Mouse (Mus musculus): Measurements from ENCODE around the gene Ssbp2. TPM values are rescaled to one million over a fixed set of nuclear protein-coding genes. Genes with fewer than 3 reads are reported as not detected.

Gene Ssbp2
- polyA plus RNA-seq, 2 experiments: 118 to 174 TPM

DNA sequence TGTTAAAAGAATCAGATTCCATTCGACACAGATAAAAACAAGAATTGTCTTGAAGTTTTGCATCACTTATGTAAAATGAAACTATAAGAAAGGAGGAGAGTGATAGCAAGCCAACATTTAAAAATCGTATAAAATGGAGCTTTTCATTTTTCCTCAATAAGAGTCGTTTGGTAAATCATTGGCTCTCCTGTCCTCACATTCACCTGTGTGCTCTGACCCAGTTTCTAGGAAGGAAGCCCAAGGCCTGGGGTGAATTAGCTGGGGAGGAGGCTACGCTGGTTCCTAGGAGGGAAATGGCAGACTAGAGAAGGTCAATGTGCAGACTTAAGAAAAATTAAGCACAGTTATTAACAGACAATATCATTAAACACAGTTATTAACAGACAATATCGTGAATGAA, 156.8 kb downstream of the Ssbp2 start:
- no peak overlapping the region for H3K27ac ChIP-seq (replicated peaks; ENCODE audit: low read depth, low read length)
- TF ChIP-seq POLR2A (IDR thresholded peaks at IDR 0.05; ENCODE audit: borderline replicate concordance, extremely low read depth, insufficient read depth, insufficient read length): no peak
- H3K4me3 ChIP-seq (replicated peaks; ENCODE audit: low read length): no peak overlapping the region
- H3K9ac ChIP-seq (ENCODE audit: low read depth, low read length, severe bottlenecking): no peak overlapping the region
- peaks cover 8% of the 10 kb centered on the region; the same call in 1 of the 2 replicates for H3K36me3 ChIP-seq (ENCODE audit: control insufficient read depth, insufficient read depth, low read length)
- DNase-seq (ENCODE audit: low spot score) (no peak), ATAC-seq (ENCODE audit: low FRiP score, low read depth) (no peak)
- no peaks in the 10 kb centered on the region for H3K4me1 ChIP-seq (ENCODE audit: control insufficient read depth, insufficient read depth, low read length)
- 86% methylated on average over 5 of the region's 5 CpGs for WGBS
- H3K9me3 ChIP-seq (ENCODE audit: control insufficient read depth, low read length): no peaks in the 10 kb centered on the region
- H3K4me2 ChIP-seq (replicated peaks; ENCODE audit: low read depth, low read length, severe bottlenecking): no peak overlapping the region
- no peaks in the 10 kb centered on the region for H3K27me3 ChIP-seq (ENCODE audit: control insufficient read depth, insufficient read depth, low read length)

- no peak for TF ChIP-seq POLR2A (IDR thresholded peaks at IDR 0.05; ENCODE audit: borderline replicate concordance, extremely low read depth, insufficient read depth, insufficient read length)
- peaks cover 10% of the 10 kb centered on the region for H3K36me3 ChIP-seq (ENCODE audit: control insufficient read depth, insufficient read depth, low read length)
- DNase-seq (ENCODE audit: low spot score) (no peak), ATAC-seq (ENCODE audit: low FRiP score, low read depth) (no peak)
- WGBS: 59% methylated on average over 1 of the region's 1 CpGs
- no peak overlapping the region for H3K4me2 ChIP-seq (replicated peaks; ENCODE audit: low read depth, low read length, severe bottlenecking)
- no peaks in the 10 kb centered on the region for H3K9me3 ChIP-seq (ENCODE audit: control insufficient read depth, low read length)
- H3K27me3 ChIP-seq (ENCODE audit: control insufficient read depth, insufficient read depth, low read length): no peaks in the 10 kb centered on the region
- no peak overlapping the region for H3K4me3 ChIP-seq (replicated peaks; ENCODE audit: low read length)
- H3K27ac ChIP-seq (replicated peaks; ENCODE audit: low read depth, low read length): no peak overlapping the region
- no peak overlapping the region for H3K9ac ChIP-seq (ENCODE audit: low read depth, low read length, severe bottlenecking)
- H3K4me1 ChIP-seq (ENCODE audit: control insufficient read depth, insufficient read depth, low read length): no peaks in the 10 kb centered on the region
Measured at GRCm38 (mm10) chr13:91619431-91619830, 159.3 kb downstream of the Ssbp2 start.

DNA sequence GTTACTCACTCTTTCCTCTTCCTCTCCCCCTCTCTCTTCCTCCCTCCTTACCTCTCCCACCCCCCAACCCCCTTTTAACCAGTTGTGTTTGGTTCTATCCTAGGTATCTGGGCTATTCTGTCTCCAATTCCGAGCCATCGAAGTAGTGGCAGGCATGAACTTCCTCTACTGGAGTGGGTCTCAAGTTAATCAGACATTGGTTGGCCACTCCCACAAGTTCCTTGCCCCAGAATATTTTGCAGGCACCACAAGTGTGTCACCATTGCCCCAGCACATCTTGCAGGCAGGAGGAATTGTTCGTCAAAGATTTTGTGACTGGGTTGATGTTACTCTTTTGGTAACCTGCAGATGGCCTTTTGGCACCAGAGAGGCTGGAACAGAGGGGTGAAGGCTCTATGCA, 160.5 kb downstream of the Ssbp2 start:
- Histone ChIP-seq H3K4me3 (replicated peaks; ENCODE audit: low read length) (no peak overlapping the region), H3K4me1 (ENCODE audit: control insufficient read depth, insufficient read depth, low read length) (no peaks in the 10 kb centered on the region), H3K9ac (ENCODE audit: low read depth, low read length, severe bottlenecking) (no peak overlapping the region), H3K27ac (replicated peaks; ENCODE audit: low read depth, low read length) (no peak overlapping the region), H3K9me3 (ENCODE audit: control insufficient read depth, low read length) (no peaks in the 10 kb centered on the region), H3K4me2 (replicated peaks; ENCODE audit: low read depth, low read length, severe bottlenecking) (no peak overlapping the region), H3K36me3 (ENCODE audit: control insufficient read depth, insufficient read depth, low read length) (peaks cover 15% of the 10 kb centered on the region), H3K27me3 (ENCODE audit: control insufficient read depth, insufficient read depth, low read length) (no peaks in the 10 kb centered on the region)
- ATAC-seq (ENCODE audit: low FRiP score, low read depth) (no peak), DNase-seq (ENCODE audit: low spot score) (no peak)
- TF ChIP-seq POLR2A (IDR thresholded peaks at IDR 0.05; ENCODE audit: borderline replicate concordance, extremely low read depth, insufficient read depth, insufficient read length): no peak
- WGBS: 90% methylated on average over 3 of the region's 3 CpGs

- WGBS: 44% methylated on average over 9 of the region's 9 CpGs
- Histone ChIP-seq H3K9ac (ENCODE audit: low read depth, low read length, severe bottlenecking) (no peak overlapping the region), H3K36me3 (ENCODE audit: control insufficient read depth, insufficient read depth, low read length) (no peaks in the 10 kb centered on the region), H3K9me3 (ENCODE audit: control insufficient read depth, low read length) (no peaks in the 10 kb centered on the region), H3K4me3 (replicated peaks; ENCODE audit: low read length) (no peak overlapping the region), H3K4me2 (replicated peaks; ENCODE audit: low read depth, low read length, severe bottlenecking) (no peak overlapping the region), H3K27me3 (ENCODE audit: control insufficient read depth, insufficient read depth, low read length) (no peaks in the 10 kb centered on the region), H3K4me1 (ENCODE audit: control insufficient read depth, insufficient read depth, low read length) (peaks cover 6% of the 10 kb centered on the region), H3K27ac (replicated peaks; ENCODE audit: low read depth, low read length) (no peak overlapping the region)
- DNase-seq (ENCODE audit: low spot score): no peak
- no peak for ATAC-seq (ENCODE audit: low FRiP score, low read depth)
- no peak for TF ChIP-seq POLR2A (IDR thresholded peaks at IDR 0.05; ENCODE audit: borderline replicate concordance, extremely low read depth, insufficient read depth, insufficient read length)
Measured at GRCm38 (mm10) chr13:91631291-91631799, 171.3 kb downstream of the Ssbp2 start.

GRCm38 (mm10) chr13:91634123-91634522, 174.0 kb downstream of the Ssbp2 start:
- no peaks in the 10 kb centered on the region for H3K9me3 ChIP-seq (ENCODE audit: control insufficient read depth, low read length)
- H3K4me2 ChIP-seq (replicated peaks; ENCODE audit: low read depth, low read length, severe bottlenecking): no peak overlapping the region
- no peak for DNase-seq (ENCODE audit: low spot score)
- no peak for ATAC-seq (ENCODE audit: low FRiP score, low read depth)
- peaks cover 6% of the 10 kb centered on the region for H3K4me1 ChIP-seq (ENCODE audit: control insufficient read depth, insufficient read depth, low read length)
- H3K27me3 ChIP-seq (ENCODE audit: control insufficient read depth, insufficient read depth, low read length): no peaks in the 10 kb centered on the region
- H3K9ac ChIP-seq (ENCODE audit: low read depth, low read length, severe bottlenecking): no peak overlapping the region
- no peak overlapping the region; the same call in 1 of the 2 replicates for H3K27ac ChIP-seq (replicated peaks; ENCODE audit: low read depth, low read length)
- no peak overlapping the region for H3K4me3 ChIP-seq (replicated peaks; ENCODE audit: low read length)
- WGBS: 46% methylated on average over 7 of the region's 7 CpGs
- no peak for TF ChIP-seq POLR2A (IDR thresholded peaks at IDR 0.05; ENCODE audit: borderline replicate concordance, extremely low read depth, insufficient read depth, insufficient read length)
- H3K36me3 ChIP-seq (ENCODE audit: control insufficient read depth, insufficient read depth, low read length): no peaks in the 10 kb centered on the region

DNA sequence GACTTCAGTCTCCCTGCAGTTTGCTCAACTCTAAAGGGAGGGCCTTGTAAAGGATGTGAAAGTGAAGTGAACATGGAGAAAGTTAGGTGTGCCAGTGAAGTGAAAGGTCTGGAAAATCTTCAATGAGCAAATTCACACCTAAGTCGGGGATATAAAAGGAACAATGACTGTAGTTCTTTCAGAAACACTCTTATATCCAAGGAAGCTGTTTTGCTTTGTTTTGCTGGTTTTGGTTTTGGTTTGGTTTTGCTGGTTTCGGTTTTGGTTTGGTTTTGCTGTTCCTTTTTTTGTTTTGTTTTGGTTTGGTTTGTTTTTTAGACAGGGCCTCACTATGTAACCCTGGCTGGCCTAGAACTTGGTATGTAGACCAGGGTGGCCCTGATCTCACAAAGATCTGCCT, 175.9 kb downstream of the Ssbp2 start:
- Histone ChIP-seq H3K4me1 (ENCODE audit: control insufficient read depth, insufficient read depth, low read length) (peaks cover 6% of the 10 kb centered on the region), H3K4me3 (replicated peaks; ENCODE audit: low read length) (no peak overlapping the region), H3K4me2 (replicated peaks; ENCODE audit: low read depth, low read length, severe bottlenecking) (no peak overlapping the region), H3K9ac (ENCODE audit: low read depth, low read length, severe bottlenecking) (no peak overlapping the region), H3K27me3 (ENCODE audit: control insufficient read depth, insufficient read depth, low read length) (no peaks in the 10 kb centered on the region), H3K27ac (replicated peaks; ENCODE audit: low read depth, low read length) (no peak overlapping the region), H3K36me3 (ENCODE audit: control insufficient read depth, insufficient read depth, low read length) (no peaks in the 10 kb centered on the region), H3K9me3 (ENCODE audit: control insufficient read depth, low read length) (no peaks in the 10 kb centered on the region)
- no peak for TF ChIP-seq POLR2A (IDR thresholded peaks at IDR 0.05; ENCODE audit: borderline replicate concordance, extremely low read depth, insufficient read depth, insufficient read length)
- ATAC-seq (ENCODE audit: low FRiP score, low read depth): no peak
- DNase-seq (ENCODE audit: low spot score): no peak
- 72% methylated on average over 2 of the region's 2 CpGs for WGBS
